Mouse (Mus musculus): ENCODE data around the gene Tial1. TPM values are rescaled to one million over a fixed set of nuclear protein-coding genes. Genes with fewer than 3 reads are reported as not detected.

Gene Tial1
- polyA plus RNA-seq, 2 experiments, result 15.2 to 55.3 TPM

GRCm38 (mm10) chr7:128433213-128433612, 28.3 kb downstream of the Tial1 start:
- H3K9ac ChIP-seq (replicated peaks), result no peak overlapping the region
- H3K4me2 ChIP-seq (ENCODE audit: low read depth), result no peak overlapping the region
- no peaks in the 10 kb centered on the region for H3K27me3 ChIP-seq (ENCODE audit: control insufficient read depth, insufficient read depth, low read length)
- TF ChIP-seq EP300 (IDR thresholded peaks at IDR 0.05; ENCODE audit: low read depth), result no peak
- TF ChIP-seq CTCF (IDR thresholded peaks at IDR 0.05; ENCODE audit: low read depth), result peak; percentile 50
- H3K9me3 ChIP-seq (ENCODE audit: control insufficient read depth, low read length), result no peaks in the 10 kb centered on the region
- H3K36me3 ChIP-seq (replicated peaks; ENCODE audit: control insufficient read depth, insufficient read depth, low read depth), result no peaks in the 10 kb centered on the region
- DNase-seq (ENCODE audit: low read depth in 3 of 3, low spot score in 3 of 3), result no peak
- 44% methylated on average over 1 of the region's 1 CpGs for WGBS (ENCODE audit: insufficient replicate concordance)
- no peak overlapping the region for H3K4me3 ChIP-seq (ENCODE audit: insufficient read depth in 1 of 2, low read depth in 2 of 2, low read length in 2 of 2)
- no peaks in the 10 kb centered on the region for H3K4me1 ChIP-seq (replicated peaks; ENCODE audit: control insufficient read depth in 2 of 2, insufficient read depth in 2 of 2, low read length in 1 of 2)
- ATAC-seq (ENCODE audit: insufficient read depth), result no peak
- no peak overlapping the region for H3K27ac ChIP-seq

GRCm38 (mm10) chr7:128432574-128432973, 28.9 kb downstream of the Tial1 start:
- ATAC-seq (ENCODE audit: insufficient read depth), result no peak
- DNase-seq (ENCODE audit: low read depth in 3 of 3, low spot score in 3 of 3), result no peak
- 64% methylated on average over 10 of the region's 10 CpGs for WGBS (ENCODE audit: insufficient replicate concordance)
- Histone ChIP-seq H3K4me2 (ENCODE audit: low read depth) (no peak overlapping the region), H3K36me3 (replicated peaks; ENCODE audit: control insufficient read depth, insufficient read depth, low read depth) (no peaks in the 10 kb centered on the region), H3K9ac (replicated peaks) (no peak overlapping the region), H3K4me1 (replicated peaks; ENCODE audit: control insufficient read depth in 2 of 2, insufficient read depth in 2 of 2, low read length in 1 of 2) (no peaks in the 10 kb centered on the region), H3K9me3 (ENCODE audit: control insufficient read depth, low read length) (no peaks in the 10 kb centered on the region), H3K27ac (no peak overlapping the region), H3K4me3 (ENCODE audit: insufficient read depth in 1 of 2, low read depth in 2 of 2, low read length in 2 of 2) (no peak overlapping the region), H3K27me3 (ENCODE audit: control insufficient read depth, insufficient read depth, low read length) (no peaks in the 10 kb centered on the region)
- no peak for TF ChIP-seq CTCF (IDR thresholded peaks at IDR 0.05; ENCODE audit: low read depth)

GRCm38 (mm10) chr7:128422491-128422890, 39.0 kb downstream of the Tial1 start:
- whole genome bisulfite sequencing (ENCODE audit: insufficient replicate concordance), result 50% methylated on average over 3 of the region's 3 CpGs
- no peak for TF ChIP-seq EP300 (IDR thresholded peaks at IDR 0.05; ENCODE audit: low read depth)
- TF ChIP-seq CTCF (IDR thresholded peaks at IDR 0.05; ENCODE audit: low read depth), result no peak
- Histone ChIP-seq H3K27ac (no peak overlapping the region), H3K36me3 (replicated peaks; ENCODE audit: control insufficient read depth, insufficient read depth, low read depth) (no peaks in the 10 kb centered on the region), H3K9me3 (ENCODE audit: control insufficient read depth, low read length) (no peaks in the 10 kb centered on the region), H3K9ac (replicated peaks) (no peak overlapping the region), H3K4me3 (ENCODE audit: insufficient read depth in 1 of 2, low read depth in 2 of 2, low read length in 2 of 2) (no peak overlapping the region), H3K27me3 (ENCODE audit: control insufficient read depth, insufficient read depth, low read length) (peaks cover 25% of the 10 kb centered on the region), H3K4me2 (ENCODE audit: low read depth) (no peak overlapping the region), H3K4me1 (replicated peaks; ENCODE audit: control insufficient read depth in 2 of 2, insufficient read depth in 2 of 2, low read length in 1 of 2) (no peaks in the 10 kb centered on the region; a peak in 1 of 4 replicates)
- DNase-seq (ENCODE audit: low read depth in 3 of 3, low spot score in 3 of 3) (no peak), ATAC-seq (ENCODE audit: insufficient read depth) (no peak)

GRCm38 (mm10) chr7:128421701-128422100, 39.8 kb downstream of the Tial1 start:
- 72% methylated on average over 7 of the region's 7 CpGs for WGBS (ENCODE audit: insufficient replicate concordance)
- no peak for DNase-seq (ENCODE audit: low read depth in 3 of 3, low spot score in 3 of 3)

GRCm38 (mm10) chr7:128419690-128420089, 41.8 kb downstream of the Tial1 start:
- TF ChIP-seq EP300 (IDR thresholded peaks at IDR 0.05; ENCODE audit: low read depth) (no peak), CTCF (IDR thresholded peaks at IDR 0.05; ENCODE audit: low read depth) (no peak)
- H3K4me3 ChIP-seq (ENCODE audit: insufficient read depth in 1 of 2, low read depth in 2 of 2, low read length in 2 of 2), result no peak overlapping the region
- ATAC-seq (ENCODE audit: insufficient read depth), result no peak
- no peak overlapping the region for H3K9ac ChIP-seq (replicated peaks)
- WGBS (ENCODE audit: insufficient replicate concordance), result 35% methylated on average over 9 of the region's 9 CpGs
- H3K27me3 ChIP-seq (ENCODE audit: control insufficient read depth, insufficient read depth, low read length), result peaks cover 25% of the 10 kb centered on the region
- H3K4me1 ChIP-seq (replicated peaks; ENCODE audit: control insufficient read depth in 2 of 2, insufficient read depth in 2 of 2, low read length in 1 of 2), result peaks cover 5 to 25% of the 10 kb centered on the region in 2 experiments
- no peak overlapping the region for H3K27ac ChIP-seq
- no peak for DNase-seq (ENCODE audit: low read depth in 3 of 3, low spot score in 3 of 3)
- no peak overlapping the region for H3K4me2 ChIP-seq (ENCODE audit: low read depth)
- no peaks in the 10 kb centered on the region for H3K9me3 ChIP-seq (ENCODE audit: control insufficient read depth, low read length)
- H3K36me3 ChIP-seq (replicated peaks; ENCODE audit: control insufficient read depth, insufficient read depth, low read depth), result no peaks in the 10 kb centered on the region

More at GRCm38 (mm10) chr7:128421701-128422100, 39.8 kb downstream of the Tial1 start:
- ATAC-seq (ENCODE audit: insufficient read depth), result no peak
- H3K36me3 ChIP-seq (replicated peaks; ENCODE audit: control insufficient read depth, insufficient read depth, low read depth), result no peaks in the 10 kb centered on the region
- peaks cover 0 to 7% of the 10 kb centered on the region in 2 experiments; a peak in 3 of 4 replicates for H3K4me1 ChIP-seq (replicated peaks; ENCODE audit: control insufficient read depth in 2 of 2, insufficient read depth in 2 of 2, low read length in 1 of 2)
- no peaks in the 10 kb centered on the region for H3K9me3 ChIP-seq (ENCODE audit: control insufficient read depth, low read length)
- no peak overlapping the region for H3K27ac ChIP-seq
- no peak overlapping the region for H3K9ac ChIP-seq (replicated peaks)
- no peak for TF ChIP-seq CTCF (IDR thresholded peaks at IDR 0.05; ENCODE audit: low read depth)
- no peak for TF ChIP-seq EP300 (IDR thresholded peaks at IDR 0.05; ENCODE audit: low read depth)
- no peak overlapping the region for H3K4me3 ChIP-seq (ENCODE audit: insufficient read depth in 1 of 2, low read depth in 2 of 2, low read length in 2 of 2)
- H3K27me3 ChIP-seq (ENCODE audit: control insufficient read depth, insufficient read depth, low read length), result peaks cover 25% of the 10 kb centered on the region
- no peak overlapping the region for H3K4me2 ChIP-seq (ENCODE audit: low read depth)
